Mouse (Mus musculus): ENCODE measurements around the gene AL607142.1. TPM values are rescaled to one million over a fixed set of nuclear protein-coding genes. Genes with fewer than 3 reads are reported as not detected.

AL607142.1 gene
- total RNA-seq, 1 experiment, result not detected

DNA sequence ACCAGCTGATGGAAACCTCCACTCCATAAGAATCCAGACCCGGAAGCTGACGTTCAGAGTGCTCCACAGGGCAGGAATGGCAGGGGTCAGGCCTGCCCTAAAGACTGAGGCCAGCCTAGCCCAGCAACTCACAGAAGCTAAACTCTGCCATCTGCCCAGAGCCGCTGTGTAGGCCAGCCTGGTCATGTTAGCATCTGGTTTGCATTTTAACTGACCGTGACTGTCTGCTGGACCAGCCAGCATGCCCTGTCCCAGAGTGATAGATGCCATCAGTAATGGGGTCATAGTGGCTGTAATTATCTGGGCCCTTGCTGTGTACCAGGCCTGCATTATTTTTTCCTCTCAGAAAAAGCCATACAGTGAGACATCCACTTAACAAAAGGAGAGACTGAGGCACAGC is 66.1 kb downstream of the AL607142.1 start:
- Histone ChIP-seq H3K4me1 (ENCODE audit: control insufficient read depth in 2 of 2, insufficient read depth in 2 of 2, low read length in 2 of 2, poor library complexity in 1 of 2) (no peaks in the 10 kb centered on the region), H3K4me3 (ENCODE audit: insufficient read depth in 1 of 2, low read depth in 1 of 2, low read length in 2 of 2, poor library complexity in 1 of 2, severe bottlenecking in 1 of 2) (no peak overlapping the region), H3K36me3 (ENCODE audit: control insufficient read depth, insufficient read depth, low read length, poor library complexity, severe bottlenecking) (no peaks in the 10 kb centered on the region), H3K9ac (ENCODE audit: insufficient read depth, low read depth, low read length, poor library complexity, severe bottlenecking) (no peak overlapping the region), H3K27ac (ENCODE audit: insufficient read depth, low read depth, low read length, poor library complexity, severe bottlenecking) (no peak overlapping the region), H3K9me3 (ENCODE audit: control insufficient read depth, insufficient read depth, low read depth, low read length) (no peaks in the 10 kb centered on the region)
- DNase-seq (ENCODE audit: low read depth, low spot score), result no peak
- no peak for TF ChIP-seq CHD2 (IDR thresholded peaks at IDR 0.05; ENCODE audit: low read depth, low read length)
- no peak for TF ChIP-seq MAFK (IDR thresholded peaks at IDR 0.05; ENCODE audit: insufficient read depth, low read depth, low read length)
- no peak for TF ChIP-seq ZC3H11A (IDR thresholded peaks at IDR 0.05; ENCODE audit: borderline replicate concordance, low read depth, low read length)
- no peak for TF ChIP-seq ZNF384 (IDR thresholded peaks at IDR 0.05; ENCODE audit: low read depth, low read length)
- no peak for TF ChIP-seq HCFC1 (IDR thresholded peaks at IDR 0.05; ENCODE audit: borderline replicate concordance, insufficient read depth, low read length)
- in situ Hi-C loops (cut with MboI; ENCODE audit: low sequenced_read_pairs in 2 of 2, unreplicated experiment in 2 of 2), result no loop called here

DNA sequence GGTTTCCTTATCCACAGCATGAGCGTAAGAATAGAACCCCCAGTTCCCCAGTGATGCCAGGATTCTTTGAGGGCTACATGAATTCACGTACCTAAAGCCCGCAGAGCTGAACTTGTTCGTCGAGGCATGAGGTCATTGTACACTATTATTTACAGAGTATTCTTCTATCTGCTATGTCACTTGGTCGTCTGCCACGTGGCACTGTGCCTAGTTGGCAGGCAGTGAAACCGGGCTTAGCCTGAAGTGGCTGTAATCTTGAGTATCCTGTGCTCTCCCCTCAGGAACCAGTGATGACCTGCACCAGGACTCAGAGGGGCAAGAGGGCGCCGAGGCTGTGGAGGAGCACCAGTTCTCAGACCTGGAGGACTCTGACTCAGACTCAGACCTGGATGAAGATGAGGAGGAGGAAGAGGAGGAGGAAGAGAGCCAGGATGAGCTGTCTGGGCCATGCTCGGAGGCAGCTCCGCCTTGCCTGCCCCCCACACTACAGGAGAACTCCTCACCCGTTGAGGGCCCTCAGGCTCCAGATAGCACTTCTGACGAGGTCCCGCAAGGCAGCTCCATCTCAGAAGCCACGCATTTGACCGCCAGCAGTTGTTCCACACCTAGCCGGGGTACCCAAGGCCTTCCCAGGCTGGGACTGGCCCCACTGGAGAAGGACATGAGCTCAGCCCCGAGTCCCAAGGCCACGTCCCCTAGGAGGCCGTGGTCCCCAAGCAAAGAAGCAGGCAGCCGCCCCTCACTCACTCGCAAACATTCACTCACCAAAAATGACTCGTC is 66.8 kb downstream of the AL607142.1 start:
- no peak overlapping the region for H3K27ac ChIP-seq (ENCODE audit: insufficient read depth, low read depth, low read length, poor library complexity, severe bottlenecking)
- H3K4me3 ChIP-seq (ENCODE audit: insufficient read depth in 1 of 2, low read depth in 1 of 2, low read length in 2 of 2, poor library complexity in 1 of 2, severe bottlenecking in 1 of 2), result peak overlapping the region in 1 of 2 experiments; percentile 32; a peak in 1 of 4 replicates
- no peak overlapping the region for H3K9ac ChIP-seq (ENCODE audit: insufficient read depth, low read depth, low read length, poor library complexity, severe bottlenecking)
- H3K36me3 ChIP-seq (ENCODE audit: control insufficient read depth, insufficient read depth, low read length, poor library complexity, severe bottlenecking), result no peaks in the 10 kb centered on the region
- in situ Hi-C loops (cut with MboI; ENCODE audit: low sequenced_read_pairs in 2 of 2, unreplicated experiment in 2 of 2), result no loop called here
- TF ChIP-seq ZNF384 (IDR thresholded peaks at IDR 0.05; ENCODE audit: low read depth, low read length) (no peak), HCFC1 (IDR thresholded peaks at IDR 0.05; ENCODE audit: borderline replicate concordance, insufficient read depth, low read length) (no peak), MAFK (IDR thresholded peaks at IDR 0.05; ENCODE audit: insufficient read depth, low read depth, low read length) (no peak), CHD2 (IDR thresholded peaks at IDR 0.05; ENCODE audit: low read depth, low read length) (no peak), ZC3H11A (IDR thresholded peaks at IDR 0.05; ENCODE audit: borderline replicate concordance, low read depth, low read length) (no peak)
- no peaks in the 10 kb centered on the region for H3K9me3 ChIP-seq (ENCODE audit: control insufficient read depth, insufficient read depth, low read depth, low read length)
- H3K4me1 ChIP-seq (ENCODE audit: control insufficient read depth in 2 of 2, insufficient read depth in 2 of 2, low read length in 2 of 2, poor library complexity in 1 of 2), result no peaks in the 10 kb centered on the region
- DNase-seq (ENCODE audit: low read depth, low spot score), result no peak

DNA sequence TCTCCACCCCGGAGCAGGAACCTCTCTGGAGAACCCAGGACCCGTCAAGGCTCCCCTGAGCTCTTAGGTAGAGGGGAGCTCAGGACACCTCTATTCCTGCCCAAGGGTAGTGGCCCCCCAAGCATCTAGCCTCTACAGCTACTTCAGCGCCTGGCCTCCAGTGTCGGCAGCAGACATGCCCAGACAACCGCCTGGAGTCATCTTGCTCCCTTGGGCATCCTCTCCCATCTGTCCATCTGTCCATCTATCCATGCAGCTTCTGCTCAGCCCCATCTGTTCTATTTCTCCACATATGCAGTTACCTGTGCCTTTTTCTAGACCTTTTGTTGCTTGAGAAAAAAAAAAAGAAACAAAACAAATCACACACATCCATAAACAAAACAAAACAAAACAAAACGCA is 69.4 kb downstream of the AL607142.1 start:
- Histone ChIP-seq H3K9me3 (ENCODE audit: control insufficient read depth, insufficient read depth, low read depth, low read length) (no peaks in the 10 kb centered on the region), H3K27ac (ENCODE audit: insufficient read depth, low read depth, low read length, poor library complexity, severe bottlenecking) (no peak overlapping the region), H3K36me3 (ENCODE audit: control insufficient read depth, insufficient read depth, low read length, poor library complexity, severe bottlenecking) (no peaks in the 10 kb centered on the region), H3K4me3 (ENCODE audit: insufficient read depth in 1 of 2, low read depth in 1 of 2, low read length in 2 of 2, poor library complexity in 1 of 2, severe bottlenecking in 1 of 2) (no peak overlapping the region), H3K4me1 (ENCODE audit: control insufficient read depth in 2 of 2, insufficient read depth in 2 of 2, low read length in 2 of 2, poor library complexity in 1 of 2) (no peaks in the 10 kb centered on the region), H3K9ac (ENCODE audit: insufficient read depth, low read depth, low read length, poor library complexity, severe bottlenecking) (no peak overlapping the region)
- DNase-seq (ENCODE audit: low read depth, low spot score), result no peak
- in situ Hi-C loops (cut with MboI; ENCODE audit: low sequenced_read_pairs in 2 of 2, unreplicated experiment in 2 of 2), result no loop called here
- TF ChIP-seq MAFK (IDR thresholded peaks at IDR 0.05; ENCODE audit: insufficient read depth, low read depth, low read length) (no peak), CHD2 (IDR thresholded peaks at IDR 0.05; ENCODE audit: low read depth, low read length) (no peak), ZNF384 (IDR thresholded peaks at IDR 0.05; ENCODE audit: low read depth, low read length) (no peak), HCFC1 (IDR thresholded peaks at IDR 0.05; ENCODE audit: borderline replicate concordance, insufficient read depth, low read length) (no peak), ZC3H11A (IDR thresholded peaks at IDR 0.05; ENCODE audit: borderline replicate concordance, low read depth, low read length) (no peak)

- in situ Hi-C loops (cut with MboI; ENCODE audit: low sequenced_read_pairs in 2 of 2, unreplicated experiment in 2 of 2), result no loop called here
- no peak for TF ChIP-seq ZC3H11A (IDR thresholded peaks at IDR 0.05; ENCODE audit: borderline replicate concordance, low read depth, low read length)
- TF ChIP-seq HCFC1 (IDR thresholded peaks at IDR 0.05; ENCODE audit: borderline replicate concordance, insufficient read depth, low read length), result no peak
- no peak for TF ChIP-seq ZNF384 (IDR thresholded peaks at IDR 0.05; ENCODE audit: low read depth, low read length)
- no peak for TF ChIP-seq CHD2 (IDR thresholded peaks at IDR 0.05; ENCODE audit: low read depth, low read length)
- TF ChIP-seq MAFK (IDR thresholded peaks at IDR 0.05; ENCODE audit: insufficient read depth, low read depth, low read length), result no peak
- DNase-seq (ENCODE audit: low read depth, low spot score), result no peak
- no peak overlapping the region for H3K4me3 ChIP-seq (ENCODE audit: insufficient read depth in 1 of 2, low read depth in 1 of 2, low read length in 2 of 2, poor library complexity in 1 of 2, severe bottlenecking in 1 of 2)
- no peaks in the 10 kb centered on the region for H3K9me3 ChIP-seq (ENCODE audit: control insufficient read depth, insufficient read depth, low read depth, low read length)
- no peaks in the 10 kb centered on the region for H3K36me3 ChIP-seq (ENCODE audit: control insufficient read depth, insufficient read depth, low read length, poor library complexity, severe bottlenecking)
- H3K4me1 ChIP-seq (ENCODE audit: control insufficient read depth in 2 of 2, insufficient read depth in 2 of 2, low read length in 2 of 2, poor library complexity in 1 of 2), result no peaks in the 10 kb centered on the region
- no peak overlapping the region for H3K27ac ChIP-seq (ENCODE audit: insufficient read depth, low read depth, low read length, poor library complexity, severe bottlenecking)
- no peak overlapping the region for H3K9ac ChIP-seq (ENCODE audit: insufficient read depth, low read depth, low read length, poor library complexity, severe bottlenecking)
Observed at GRCm38 (mm10) chr4:120141810-120142209, 77.0 kb downstream of the AL607142.1 start.

All from ES-E14 (cell line).